Mouse (Mus musculus) lung, adult 2 months (tissue): ENCODE measurements around the gene Ddr2. TPM values are rescaled to one million over a fixed set of nuclear protein-coding genes. Genes with fewer than 3 reads are reported as not detected.

Experiments used
- DNase-seq: peaks from one replicate; pipeline ENCODE4 v3.0.0; 2022
- H3K4me1 ChIP-seq: fragments of 200-500 bp; 2 replicates; pipeline ENCODE4 v1.6.1; 2011; ENCODE audit warnings: low read length; ENCODE audit not compliant: control insufficient read depth, insufficient read depth
- H3K4me3 ChIP-seq: fragments of 200-500 bp; replicated peaks from 2 replicates; pipeline ENCODE3; 2011; ENCODE audit warnings: low read depth, mild to moderate bottlenecking, control low read depth, low read length; ENCODE audit errors: extremely low read depth
- CTCF ChIP-seq: fragments of 200-500 bp; IDR thresholded peaks from 2 replicates; pipeline ENCODE4 v1.5.1; 2011; ENCODE audit warnings: mild to moderate bottlenecking, low read length, control low read depth; ENCODE audit not compliant: insufficient read depth
- POLR2A ChIP-seq: fragments of 200-500 bp; IDR thresholded peaks from 2 replicates; pipeline ENCODE4 v1.6.1; 2011; ENCODE audit warnings: low read depth, mild to moderate bottlenecking, control low read depth, low read length, borderline replicate concordance; ENCODE audit errors: extremely low read depth
- WGBS: fragments of 180-500 bp; shearing (Covaris S2); methylation state at CpG from one replicate; pipeline ENCODE4 v1.1.7; 2018; 5-methylcytosine and 5-hydroxymethylcytosine counted together
- polyA plus RNA-seq: library from polyadenylated mRNA; depleted of rRNA; stranded (reverse); fragments of >200 nt; gene quantifications from 2 replicates; pipeline ENCODE4 v1.2.3, GENCODE M21; 2012; rRNA removed

Gene Ddr2
- polyA plus RNA-seq, result 31.3 and 42.6 TPM in 2 replicates

GRCm38 (mm10) chr1:170110516-170111332 is at the start of gene Ddr2:
Ddr2 (minus strand) TSS chr1:170110762.
- WGBS, result 44% methylated on average over 17 of the region's 17 CpGs

GRCm38 (mm10) chr1:170159707-170160106 is 49.1 kb upstream of the Ddr2 start:
- no peak for DNase-seq
- TF ChIP-seq CTCF (no peak), POLR2A (no peak)
- H3K4me1 ChIP-seq, result peaks cover 14% of the 10 kb centered on the region
- no peak overlapping the region for H3K4me3 ChIP-seq
- WGBS, result 92% methylated on average over 2 of the region's 2 CpGs

More at GRCm38 (mm10) chr1:170110516-170111332, at the start of gene Ddr2:
- H3K4me3 ChIP-seq, result peak within 1 kb of the TSS; percentile 71
- TF ChIP-seq POLR2A (no peak), CTCF (no peak)
- peak; percentile 20 for DNase-seq
- H3K4me1 ChIP-seq, result no peaks in the 10 kb centered on the region

- H3K4me1 ChIP-seq, result no peaks in the 10 kb centered on the region
- WGBS, result 66% methylated on average over 5 of the region's 5 CpGs
- no peak for DNase-seq
- no peak overlapping the region for H3K4me3 ChIP-seq
- TF ChIP-seq CTCF, result no peak
- no peak for TF ChIP-seq POLR2A
Measured at GRCm38 (mm10) chr1:170155761-170156160, 45.2 kb upstream of the Ddr2 start.

GRCm38 (mm10) chr1:170155298-170155697 is 44.7 kb upstream of the Ddr2 start:
- TF ChIP-seq POLR2A, result no peak
- TF ChIP-seq CTCF, result peak; percentile 13; the same call in 1 of the 2 replicates
- WGBS, result 70% methylated on average over 2 of the region's 2 CpGs

GRCm38 (mm10) chr1:170153986-170154385 is 43.4 kb upstream of the Ddr2 start:
- WGBS, result 82% methylated on average over 8 of the region's 8 CpGs

More at GRCm38 (mm10) chr1:170155298-170155697, 44.7 kb upstream of the Ddr2 start:
- Histone ChIP-seq H3K4me1 (no peaks in the 10 kb centered on the region), H3K4me3 (no peak overlapping the region)
- DNase-seq, result no peak

GRCm38 (mm10) chr1:170152552-170152951 is 42.0 kb upstream of the Ddr2 start:
- Histone ChIP-seq H3K4me3 (no peak overlapping the region), H3K4me1 (peaks cover 6% of the 10 kb centered on the region)
- DNase-seq, result no peak
- WGBS, result 90% methylated on average over 2 of the region's 2 CpGs
- TF ChIP-seq CTCF (no peak), POLR2A (no peak)

More at GRCm38 (mm10) chr1:170153986-170154385, 43.4 kb upstream of the Ddr2 start:
- no peaks in the 10 kb centered on the region for H3K4me1 ChIP-seq
- TF ChIP-seq CTCF, result no peak
- TF ChIP-seq POLR2A, result no peak
- H3K4me3 ChIP-seq, result no peak overlapping the region
- no peak for DNase-seq

GRCm38 (mm10) chr1:170150870-170151269 is 40.3 kb upstream of the Ddr2 start:
- TF ChIP-seq POLR2A (no peak), CTCF (no peak)
- Histone ChIP-seq H3K4me3 (no peak overlapping the region), H3K4me1 (peaks cover 6% of the 10 kb centered on the region)
- no peak for DNase-seq
- 69% methylated on average over 6 of the region's 6 CpGs for WGBS

GRCm38 (mm10) chr1:170149756-170150155 is 39.2 kb upstream of the Ddr2 start:
- DNase-seq, result no peak
- WGBS, result 79% methylated on average over 4 of the region's 4 CpGs
- H3K4me3 ChIP-seq, result no peak overlapping the region
- TF ChIP-seq POLR2A (no peak), CTCF (no peak)
- H3K4me1 ChIP-seq, result peaks cover 6% of the 10 kb centered on the region

- H3K4me1 ChIP-seq, result peaks cover 6% of the 10 kb centered on the region
- DNase-seq, result no peak
- H3K4me3 ChIP-seq, result no peak overlapping the region
- TF ChIP-seq CTCF, result no peak
- no peak for TF ChIP-seq POLR2A
- 76% methylated on average over 6 of the region's 6 CpGs for WGBS
Measured at GRCm38 (mm10) chr1:170148536-170148935, 38.0 kb upstream of the Ddr2 start.

- Histone ChIP-seq H3K4me1 (peaks cover 6% of the 10 kb centered on the region), H3K4me3 (no peak overlapping the region)
- TF ChIP-seq CTCF, result no peak
- TF ChIP-seq POLR2A, result no peak
- 72% methylated on average over 9 of the region's 9 CpGs for WGBS
- no peak for DNase-seq
Measured at GRCm38 (mm10) chr1:170147651-170148448, 37.3 kb upstream of the Ddr2 start.

GRCm38 (mm10) chr1:170145606-170146005 is 35.0 kb upstream of the Ddr2 start:
- Histone ChIP-seq H3K4me3 (no peak overlapping the region), H3K4me1 (peaks cover 6% of the 10 kb centered on the region)
- TF ChIP-seq POLR2A (no peak), CTCF (no peak)
- 80% methylated on average over 4 of the region's 4 CpGs for WGBS
- no peak for DNase-seq
